ENCODE assay signal across 8 mouse cellular contexts in genomic region chr19:12573266-12574011, GRCm38 (mm10). TPM values are rescaled to one million over a fixed set of nuclear protein-coding genes. Genes with fewer than 3 reads are reported as not detected.
DNase-seq lines count a peak whose midpoint lies in the region; TF ChIP-seq lines count a peak whose summit lies in the region.

No protein-coding gene starts in this region.

- H3K27ac ChIP-seq in cortical plate, adult 2 months (ENCODE audit: insufficient read depth, low read length) = no peak overlapping the region

- no peaks in the 10 kb centered on the region for H3K4me1 ChIP-seq in cortical plate, adult 2 months (ENCODE audit: control insufficient read depth, insufficient read depth, low read length)
- peaks cover 68% of the 10 kb centered on the region for H3K4me1 ChIP-seq in megakaryocyte, embryonic 14.5 days

- TF ChIP-seq CTCF in cortical plate, adult 2 months (IDR thresholded peaks at IDR 0.05; ENCODE audit: extremely low read depth, insufficient read depth, low read length) = no peak

- TF ChIP-seq POLR2A in cortical plate, adult 2 months (IDR thresholded peaks at IDR 0.05; ENCODE audit: extremely low read depth, insufficient read depth, low read length) = no peak

- no peaks in the 10 kb centered on the region for H3K27me3 ChIP-seq in megakaryocyte, embryonic 14.5 days (replicated peaks)

- peak overlapping the region; percentile 4; the same call in 1 of the 2 replicates for H3K4me3 ChIP-seq in cortical plate, adult 2 months (ENCODE audit: insufficient read depth, low read length)
- peak overlapping the region; percentile 91 for H3K4me3 ChIP-seq in megakaryocyte, embryonic 14.5 days (replicated peaks)

- H3K9me3 ChIP-seq in megakaryocyte, embryonic 14.5 days = no peaks in the 10 kb centered on the region

- peak; percentile 83 for DNase-seq in T-cell, adult 2 months (ENCODE audit: low spot score)
- DNase-seq in gastrocnemius, adult 8-10 months (ENCODE audit: low spot score in 2 of 2) = peak; percentile 91 to 94
- DNase-seq in hindlimb bud, embryonic 11.5 days (ENCODE audit: extremely low spot score, low read depth, low spot score) = peak; percentile 53
- peak; percentile 39 to 74 for DNase-seq in left cerebral cortex, adult 9 months (ENCODE audit: low spot score in 2 of 2)
- DNase-seq in right cerebral cortex, adult 2 months (ENCODE audit: low spot score in 2 of 2) = peak; percentile 66 to 71
- peak; percentile 92 for DNase-seq in urinary bladder, postnatal 14 days (ENCODE audit: low spot score)

- peaks cover 22% of the 10 kb centered on the region for H3K36me3 ChIP-seq in megakaryocyte, embryonic 14.5 days (replicated peaks; ENCODE audit: low read length)

RNA-seq across cellular contexts. Expression of gene Gm4952, which starts 26.3 kb away (rescaled TPM):
- 0.10 and 0.26 TPM in 2 replicates for polyA plus RNA-seq in cortical plate, adult 2 months (2012; rRNA removed)
- total RNA-seq in gastrocnemius, adult 8-10 months (2022) = not detected
- not detected in 2 replicates for polyA plus RNA-seq in megakaryocyte, embryonic 14.5 days (2012; ENCODE audit: insufficient read depth, low replicate concordance)

RNA-seq across cellular contexts. Expression of gene Fam111a, which starts 27.9 kb away (rescaled TPM):
- polyA plus RNA-seq in cortical plate, adult 2 months (2012; rRNA removed) = 1.2 and 1.4 TPM in 2 replicates
- total RNA-seq in gastrocnemius, adult 8-10 months (2022) = 1 to 10 TPM in 3 of 4 experiments, under 1 TPM in 1; 0.92 to 1.9 (median 1.2) TPM
- 1.7 TPM in 1 of 2 replicates, not detected in the other for polyA plus RNA-seq in megakaryocyte, embryonic 14.5 days (2012; ENCODE audit: insufficient read depth, low replicate concordance)

RNA-seq across cellular contexts. Expression of gene Glyat, which starts 59.7 kb away (rescaled TPM):
- not detected in 2 replicates for polyA plus RNA-seq in cortical plate, adult 2 months (2012; rRNA removed)
- under 1 TPM in 1 of 4 experiments, not detected in 3; 0.40 TPM for total RNA-seq in gastrocnemius, adult 8-10 months (2022)
- polyA plus RNA-seq in megakaryocyte, embryonic 14.5 days (2012; ENCODE audit: insufficient read depth, low replicate concordance) = not detected in 2 replicates
